Mouse (Mus musculus) naive thymus-derived CD4-positive, alpha-beta T cell, adult 2 months (primary cell): ENCODE measurements around the gene Trim12a.
"Not testable (repeated sequence)": the region's sequence is repeated elsewhere in the genome, so short reads cannot be mapped to it uniquely, and the experiment has no call there.

Experiments used
- DNase-seq: peaks from one replicate; pipeline ENCODE4 v3.0.0-alpha.2; 2011; ENCODE audit warnings: low read depth

Gene Trim12a

GRCm38 (mm10) chr7:104315369-104316080, at the start of gene Trim12a:
Gene Trim12a (minus strand): TSS chr7:104315466.
- DNase-seq: not testable (repeated sequence)

GRCm38 (mm10) chr7:104353600-104353967, 38.3 kb upstream of the Trim12a start:
- DNase-seq: no peak

GRCm38 (mm10) chr7:104352717-104353599, 37.7 kb upstream of the Trim12a start, which contains the start of gene Trim12c:
Gene Trim12c (minus strand): TSS chr7:104353362.
- DNase-seq: peak; percentile 91

DNA sequence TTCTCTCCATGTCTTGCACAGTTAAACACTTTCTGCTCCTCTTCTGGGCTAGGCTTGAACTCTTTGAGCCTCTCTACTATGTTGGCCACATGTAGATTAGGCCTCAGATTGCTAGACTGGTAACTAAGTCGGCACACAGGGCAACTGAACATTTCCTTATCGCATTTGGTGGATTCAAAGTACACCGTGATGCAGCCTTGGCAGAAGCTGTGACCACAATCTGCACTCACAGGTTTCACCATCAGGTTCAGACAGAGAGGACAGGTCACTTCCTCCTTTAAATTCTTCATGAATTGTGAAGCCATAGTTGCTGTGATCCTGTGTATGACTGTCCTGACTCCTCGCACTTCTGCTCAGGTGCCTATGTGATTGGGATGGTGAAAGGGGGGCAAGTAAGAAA, 32.8 kb upstream of the Trim12a start:
- not testable (repeated sequence) for DNase-seq

DNA sequence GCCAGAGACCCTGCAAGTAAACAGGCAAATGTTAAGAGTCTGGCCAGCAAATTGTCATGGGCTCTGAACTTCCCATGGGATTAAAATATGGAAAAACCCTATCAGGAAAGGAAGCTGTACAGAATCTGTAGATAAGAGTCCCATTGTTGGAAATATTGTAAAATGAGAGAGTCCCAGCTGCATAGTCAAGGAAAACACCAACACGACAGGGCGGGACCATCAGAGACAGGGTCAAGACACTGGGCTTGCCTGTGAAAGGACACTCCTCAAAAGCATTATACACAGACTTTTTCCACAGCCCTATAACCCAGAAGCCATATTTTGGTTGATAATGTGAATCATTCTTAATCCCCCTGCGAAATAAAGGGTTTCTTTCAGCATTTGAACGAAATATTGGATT, 25.5 kb upstream of the Trim12a start:
- not testable (repeated sequence) for DNase-seq

DNA sequence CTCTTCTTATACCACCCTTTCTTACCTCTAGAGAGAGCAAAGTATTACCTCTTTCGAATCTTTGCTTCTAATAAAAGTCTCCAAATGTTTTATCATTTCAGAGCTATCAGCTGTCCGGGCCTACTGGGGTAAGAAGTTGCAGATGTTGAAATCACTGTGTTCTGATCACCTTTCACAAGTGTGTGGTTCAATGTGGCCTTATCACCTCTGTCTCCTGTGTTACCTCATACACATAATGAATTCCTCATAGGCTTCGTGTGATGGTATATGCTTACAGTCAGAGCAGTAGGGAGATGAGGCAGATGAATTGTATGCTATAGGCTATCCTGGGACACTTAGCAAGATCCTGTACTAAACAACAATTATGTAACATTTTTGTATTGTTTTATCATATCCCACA, 20.3 kb upstream of the Trim12a start:
- DNase-seq: not testable (repeated sequence)

- not testable (repeated sequence) for DNase-seq
These were observed 13.9 kb upstream of the Trim12a start, which contains the start of gene Trim34b for GRCm38 (mm10) chr7:104329171-104329570. Gene Trim34b (plus strand): TSS chr7:104329471.

DNA sequence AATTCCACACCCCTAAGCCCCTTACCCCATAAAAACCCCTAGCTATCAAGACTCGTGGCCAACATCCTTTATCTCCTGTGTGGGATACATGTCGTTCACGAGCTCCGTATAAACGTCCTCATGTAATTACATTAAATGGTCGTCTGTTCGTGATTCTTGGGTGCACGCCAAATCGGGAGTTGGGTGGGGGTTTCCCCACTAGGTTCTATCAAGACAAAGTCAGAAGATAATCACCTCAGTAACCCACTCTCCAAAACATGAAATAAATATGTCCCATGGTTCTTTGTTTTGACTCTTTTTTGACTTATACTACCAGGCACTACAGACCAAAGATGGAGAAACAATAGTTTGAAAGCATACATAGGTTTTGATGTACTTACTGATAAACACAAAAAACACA, 6.8 kb upstream of the Trim12a start:
- no peak for DNase-seq

- DNase-seq: peak; percentile 79
These were observed 391 bp downstream of the Trim12a start for GRCm38 (mm10) chr7:104314796-104315353.

- DNase-seq: peak; percentile 84
These were observed 23.4 kb downstream of the Trim12a start for GRCm38 (mm10) chr7:104291638-104292400.

DNA sequence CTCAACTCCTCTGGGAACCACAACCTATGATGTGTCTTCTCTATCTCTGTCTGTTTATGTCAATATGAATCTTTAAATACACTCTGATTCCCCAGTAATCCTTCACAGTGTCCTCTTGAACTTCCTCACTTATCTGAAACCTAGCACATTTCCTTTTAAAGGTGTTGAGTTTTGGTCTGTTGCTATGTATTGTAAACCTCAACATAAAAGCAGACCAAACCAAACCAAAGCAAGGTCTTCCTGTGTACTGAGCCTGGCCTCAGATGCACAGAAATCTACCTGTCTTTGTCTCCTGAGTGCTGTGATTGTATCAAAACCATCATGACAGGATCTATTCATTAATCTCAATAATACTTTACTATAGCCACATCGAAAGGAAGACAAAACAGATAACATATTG, 24.6 kb downstream of the Trim12a start:
- peak; percentile 84 for DNase-seq

GRCm38 (mm10) chr7:104287576-104288443, 27.5 kb downstream of the Trim12a start, which contains the start of gene Trim5:
Gene Trim5 (minus strand): TSS chr7:104288094.
- DNase-seq: peak; percentile 58

GRCm38 (mm10) chr7:104279361-104279760, 35.9 kb downstream of the Trim12a start:
- DNase-seq: not testable (repeated sequence)

GRCm38 (mm10) chr7:104265335-104265734, 49.9 kb downstream of the Trim12a start:
- not testable (repeated sequence) for DNase-seq

- not testable (repeated sequence) for DNase-seq
These were observed 54.9 kb downstream of the Trim12a start for GRCm38 (mm10) chr7:104260380-104260779.
